In genomic region chr16:38197299-38197698, GRCm38 (mm10) we compare ENCODE assay signal across 10 mouse cellular contexts.
DNase-seq lines count a peak whose midpoint lies in the region; ATAC-seq and TF ChIP-seq lines count a peak whose summit lies in the region.
"Had no signal": no experiment of that assay in that cellular context is flagged by ENCODE, and none has a peak within 500 bp of the region (broad histone marks: within the 10 kb centered on the region; RNA-seq: fewer than 3 reads in every experiment).

No protein-coding gene starts in this region.

- no peak overlapping the region for H3K4me3 ChIP-seq in kidney, embryonic 15.5 days (replicated peaks)
- no peak overlapping the region for H3K4me3 ChIP-seq in embryonic facial prominence, embryonic 10.5 days
- H3K4me3 ChIP-seq in hindbrain, postnatal 0 days (ENCODE audit: low read length), result no peak overlapping the region
- no peak overlapping the region for H3K4me3 ChIP-seq in midbrain, postnatal 0 days (ENCODE audit: low read depth, low read length)
- H3K4me3 ChIP-seq in stomach, embryonic 16.5 days (replicated peaks; ENCODE audit: low read length), result no peak overlapping the region
- H3K4me3 ChIP-seq: embryonic facial prominence, embryonic 12.5 days; neural tube, embryonic 12.5 days had no signal

- no peak overlapping the region for H3K27ac ChIP-seq in kidney, embryonic 15.5 days
- no peak overlapping the region for H3K27ac ChIP-seq in embryonic facial prominence, embryonic 10.5 days (replicated peaks)
- H3K27ac ChIP-seq in hindbrain, postnatal 0 days, result no peak overlapping the region
- no peak overlapping the region for H3K27ac ChIP-seq in midbrain, postnatal 0 days (ENCODE audit: low read depth, low read length)
- no peak overlapping the region for H3K27ac ChIP-seq in stomach, embryonic 16.5 days (ENCODE audit: low read length)
- H3K27ac ChIP-seq: embryonic facial prominence, embryonic 12.5 days; neural tube, embryonic 12.5 days had no signal

- 55% methylated on average over 4 of the region's 4 CpGs for WGBS in kidney, embryonic 15.5 days
- WGBS in embryonic facial prominence, embryonic 10.5 days, result 76% methylated on average over 4 of the region's 4 CpGs
- 49% methylated on average over 4 of the region's 4 CpGs for WGBS in hindbrain, postnatal 0 days
- 38% methylated on average over 4 of the region's 4 CpGs for WGBS in midbrain, postnatal 0 days
- 55% methylated on average over 4 of the region's 4 CpGs for WGBS in stomach, embryonic 16.5 days

- H3K27me3 ChIP-seq in kidney, embryonic 15.5 days, result no peaks in the 10 kb centered on the region
- no peaks in the 10 kb centered on the region for H3K27me3 ChIP-seq in embryonic facial prominence, embryonic 10.5 days (replicated peaks; ENCODE audit: low read depth, poor library complexity, severe bottlenecking)
- H3K27me3 ChIP-seq in hindbrain, postnatal 0 days (ENCODE audit: insufficient read depth, low read length), result no peaks in the 10 kb centered on the region
- no peaks in the 10 kb centered on the region for H3K27me3 ChIP-seq in midbrain, postnatal 0 days (ENCODE audit: insufficient read depth, low read length)
- H3K27me3 ChIP-seq in stomach, embryonic 16.5 days (ENCODE audit: control insufficient read depth, insufficient read depth, low read length), result no peaks in the 10 kb centered on the region
- H3K27me3 ChIP-seq: embryonic facial prominence, embryonic 12.5 days; neural tube, embryonic 12.5 days had no signal

- peak; percentile 87 for TF ChIP-seq CTCF in hindbrain, postnatal 0 days (IDR thresholded peaks at IDR 0.05; ENCODE audit: low read depth)
- peak; percentile 88 for TF ChIP-seq CTCF in midbrain, postnatal 0 days (IDR thresholded peaks at IDR 0.05)

- no peaks in the 10 kb centered on the region for H3K9me3 ChIP-seq in kidney, embryonic 15.5 days (replicated peaks)
- H3K9me3 ChIP-seq in embryonic facial prominence, embryonic 10.5 days, result no peaks in the 10 kb centered on the region
- no peaks in the 10 kb centered on the region for H3K9me3 ChIP-seq in hindbrain, postnatal 0 days (ENCODE audit: low read length)
- no peaks in the 10 kb centered on the region for H3K9me3 ChIP-seq in midbrain, postnatal 0 days (ENCODE audit: low read length)
- no peaks in the 10 kb centered on the region for H3K9me3 ChIP-seq in stomach, embryonic 16.5 days (replicated peaks; ENCODE audit: control insufficient read depth, low read length)
- H3K9me3 ChIP-seq: embryonic facial prominence, embryonic 12.5 days; neural tube, embryonic 12.5 days had no signal

- ATAC-seq in kidney, embryonic 15.5 days (replicated peaks; ENCODE audit: low FRiP score), result no peak; the same call in 1 of the 2 replicates
- ATAC-seq in hindbrain, postnatal 0 days, result peak; percentile 71
- peak; percentile 65; the same call in 1 of the 2 replicates for ATAC-seq in midbrain, postnatal 0 days (ENCODE audit: low FRiP score)
- 0 out of 2 replicates have a peak, but pooled peaks have one; percentile 44 for ATAC-seq in stomach, embryonic 16.5 days (ENCODE audit: insufficient read depth, low FRiP score)

- no peaks in the 10 kb centered on the region for H3K4me1 ChIP-seq in kidney, embryonic 15.5 days
- no peaks in the 10 kb centered on the region for H3K4me1 ChIP-seq in embryonic facial prominence, embryonic 10.5 days
- no peaks in the 10 kb centered on the region for H3K4me1 ChIP-seq in hindbrain, postnatal 0 days (ENCODE audit: insufficient read depth, low read length)
- H3K4me1 ChIP-seq in midbrain, postnatal 0 days (ENCODE audit: insufficient read depth, low read length), result no peaks in the 10 kb centered on the region
- H3K4me1 ChIP-seq in stomach, embryonic 16.5 days (ENCODE audit: control insufficient read depth, insufficient read depth, low read length), result no peaks in the 10 kb centered on the region
- H3K4me1 ChIP-seq: embryonic facial prominence, embryonic 12.5 days; neural tube, embryonic 12.5 days had no signal

- intact Hi-C loops in left cerebral cortex, postnatal 14 days (cut with DNase I), result loop anchor here (2.0 to 10.0 kb wide), 4 partner anchors 104 to 372 kb away; no protein-coding TSS in a partner anchor

- H3K9ac ChIP-seq in kidney, embryonic 15.5 days, result no peak overlapping the region
- H3K9ac ChIP-seq in hindbrain, postnatal 0 days (replicated peaks; ENCODE audit: low read length), result no peak overlapping the region
- no peak overlapping the region for H3K9ac ChIP-seq in midbrain, postnatal 0 days (replicated peaks; ENCODE audit: low read length, poor library complexity, severe bottlenecking)
- no peak overlapping the region for H3K9ac ChIP-seq in stomach, embryonic 16.5 days (ENCODE audit: low read length)
- H3K9ac ChIP-seq: embryonic facial prominence, embryonic 12.5 days; neural tube, embryonic 12.5 days had no signal

- H3K4me2 ChIP-seq in kidney, embryonic 15.5 days, result no peak overlapping the region
- H3K4me2 ChIP-seq in hindbrain, postnatal 0 days (ENCODE audit: low read depth, low read length), result no peak overlapping the region
- no peak overlapping the region for H3K4me2 ChIP-seq in midbrain, postnatal 0 days (ENCODE audit: low read depth, low read length, poor library complexity, severe bottlenecking)
- no peak overlapping the region for H3K4me2 ChIP-seq in stomach, embryonic 16.5 days (ENCODE audit: low read depth, low read length)
- H3K4me2 ChIP-seq: embryonic facial prominence, embryonic 12.5 days; neural tube, embryonic 12.5 days had no signal

- peak; percentile 35 to 64 for DNase-seq in kidney, adult 8-10 months
- peak; percentile 78 for DNase-seq in adrenal gland, postnatal 14 days
- DNase-seq in embryonic facial prominence, embryonic 10.5 days (ENCODE audit: low spot score), result peak; percentile 41
- peak; percentile 85 for DNase-seq in hindbrain, postnatal 0 days (ENCODE audit: low spot score)
- peak; percentile 68 to 80 for DNase-seq in left cerebral cortex, postnatal 14 days (ENCODE audit: low spot score in 2 of 2)
- DNase-seq in midbrain, postnatal 0 days (ENCODE audit: low spot score), result peak; percentile 86

- peaks cover 70% of the 10 kb centered on the region for H3K36me3 ChIP-seq in kidney, embryonic 15.5 days
- H3K36me3 ChIP-seq in embryonic facial prominence, embryonic 10.5 days (replicated peaks), result peaks cover 72% of the 10 kb centered on the region
- peaks cover 4% of the 10 kb centered on the region; the same call in 1 of the 2 replicates for H3K36me3 ChIP-seq in hindbrain, postnatal 0 days (ENCODE audit: insufficient read depth, low read length)
- H3K36me3 ChIP-seq in midbrain, postnatal 0 days (ENCODE audit: insufficient read depth, low read length), result peaks cover 16% of the 10 kb centered on the region
- H3K36me3 ChIP-seq in stomach, embryonic 16.5 days (ENCODE audit: control insufficient read depth, insufficient read depth, low read length), result peaks cover 10% of the 10 kb centered on the region; the same call in 1 of the 2 replicates
